Mouse (Mus musculus) C2C12 (cell line): Measurements from ENCODE around the gene 1600014C23Rik.
A peak's percentile ranks its signal among the peaks of the same experiment; 100 is the strongest.

Experiments used
- CTCF ChIP-seq: IDR thresholded peaks from one replicate; pipeline ENCODE4 v1.5.1; 2011; ENCODE audit not compliant: control insufficient read depth, insufficient read depth, insufficient read length
- MAX ChIP-seq: IDR thresholded peaks from one replicate; pipeline ENCODE4 v1.6.1; 2011; ENCODE audit warnings: mild to moderate bottlenecking, control low read depth
- MYOG ChIP-seq: IDR thresholded peaks from one replicate; pipeline ENCODE4 v1.6.1; 2011; ENCODE audit not compliant: control insufficient read depth, insufficient read length; ENCODE audit errors: extremely low read depth
- USF1 ChIP-seq: IDR thresholded peaks from one replicate; pipeline ENCODE4 v1.6.1; 2011; ENCODE audit warnings: low read depth, mild to moderate bottlenecking, control low read depth, moderate library complexity

DNA sequence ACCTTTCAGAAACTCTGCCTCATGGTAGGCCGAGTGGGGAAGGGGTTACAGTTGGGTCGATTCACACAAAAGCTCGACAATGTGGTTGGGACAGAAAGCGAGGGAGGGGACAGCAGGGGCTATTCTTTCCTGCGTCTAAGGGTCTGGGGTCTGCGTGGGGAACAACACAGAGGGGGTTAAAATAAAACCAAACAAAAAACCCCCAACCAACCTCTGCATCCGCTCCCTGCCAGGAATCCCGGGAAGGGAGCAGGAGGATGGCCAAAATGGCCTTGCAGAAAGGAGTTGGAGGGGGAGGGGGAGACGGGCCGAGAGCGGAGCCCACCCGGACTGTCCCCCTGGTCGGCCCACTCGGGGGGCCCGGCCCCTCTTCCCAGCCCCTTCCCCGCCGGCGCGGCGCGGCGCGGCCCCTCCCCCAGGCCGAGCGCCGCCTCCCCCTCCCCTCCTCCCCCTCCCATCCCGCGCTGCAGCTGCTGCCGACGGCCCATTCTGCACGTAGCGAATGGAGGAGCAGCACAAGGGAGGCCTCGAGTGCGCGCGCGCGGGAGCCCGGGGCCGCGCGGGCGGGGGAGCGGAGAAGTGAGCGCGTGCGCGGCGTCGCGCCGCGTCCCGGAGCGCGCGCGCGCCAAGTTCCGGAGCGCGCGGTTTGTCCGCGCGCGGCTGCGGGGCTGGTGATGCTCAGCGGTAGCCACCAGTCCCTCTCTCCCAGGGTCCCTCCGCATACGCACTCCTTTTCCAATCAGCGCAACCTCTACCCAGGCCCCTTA is 2.9 kb upstream of the 1600014C23Rik start:
- no peak for TF ChIP-seq CTCF
- TF ChIP-seq MYOG = no peak
- TF ChIP-seq MAX = peak; percentile 52
- no peak for TF ChIP-seq USF1
